Mouse (Mus musculus) right cerebral cortex, postnatal 36 days (tissue): ENCODE data around the gene Nkd2.
A peak's percentile ranks its signal among the peaks of the same experiment; 100 is the strongest.

Experiments
- DNase-seq, 2 experiments: peaks; one replicate each; pipeline ENCODE4 v3.0.0; 2022; ENCODE audit warnings: low spot score in 2 of 2, mixed read lengths in 1 of 2

Gene Nkd2

DNA sequence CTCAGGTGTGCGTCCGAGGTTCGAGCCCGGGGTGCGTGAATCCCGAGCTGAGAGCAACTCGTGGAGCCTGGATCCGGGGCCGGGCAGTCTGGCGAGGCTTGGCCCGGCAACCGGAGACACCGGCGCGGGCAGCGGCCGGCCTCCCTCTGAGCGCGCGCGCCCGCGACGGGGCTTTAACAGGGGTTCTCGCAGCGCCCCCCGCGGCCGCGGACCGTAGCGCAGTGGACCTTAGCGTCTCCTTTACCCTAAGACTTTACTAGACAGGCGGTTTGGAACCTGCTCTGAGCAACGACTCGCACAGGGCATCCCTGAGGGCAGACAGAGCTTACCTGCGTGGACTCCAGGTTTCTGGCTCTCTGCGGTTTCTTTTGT is at the start of gene Nkd2:
Gene Nkd2, minus strand, starts transcription at position 167 of the 372 bp plus-strand sequence.
- DNase-seq, result peak; percentile 41 to 51

DNA sequence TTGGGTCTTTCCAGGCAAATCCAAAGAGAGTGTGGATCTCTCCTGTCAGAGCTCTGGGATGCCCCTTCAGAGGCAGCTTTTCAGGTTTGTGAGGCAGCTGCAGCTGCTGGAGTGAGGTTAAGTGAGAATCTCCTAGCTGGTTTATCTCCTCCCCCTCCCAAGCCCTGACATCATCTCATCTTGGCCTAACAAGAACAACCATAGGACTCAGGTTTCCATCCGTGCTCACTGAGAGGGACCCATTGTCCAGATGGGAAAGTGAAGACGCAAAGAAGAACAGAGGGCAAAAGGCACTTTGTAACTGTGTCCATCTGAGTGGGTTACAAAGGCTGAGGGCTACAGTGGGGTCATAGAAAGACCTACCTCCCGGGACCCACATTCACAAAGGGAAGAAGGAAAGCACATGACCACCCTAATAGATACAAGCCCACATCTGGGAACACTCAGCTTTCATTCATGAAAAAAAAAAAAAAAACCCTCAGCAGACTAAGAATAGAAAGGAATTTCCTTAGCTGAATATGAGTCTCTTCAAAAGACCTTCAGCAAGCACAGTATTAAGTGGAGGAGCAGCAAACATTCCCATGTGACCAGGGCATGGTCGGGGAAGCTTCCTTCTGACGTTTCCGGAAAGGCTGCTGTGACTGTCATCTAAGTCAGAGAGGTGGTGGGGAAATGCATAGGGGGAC is 45.2 kb upstream of the Nkd2 start:
- DNase-seq, result no peak

DNA sequence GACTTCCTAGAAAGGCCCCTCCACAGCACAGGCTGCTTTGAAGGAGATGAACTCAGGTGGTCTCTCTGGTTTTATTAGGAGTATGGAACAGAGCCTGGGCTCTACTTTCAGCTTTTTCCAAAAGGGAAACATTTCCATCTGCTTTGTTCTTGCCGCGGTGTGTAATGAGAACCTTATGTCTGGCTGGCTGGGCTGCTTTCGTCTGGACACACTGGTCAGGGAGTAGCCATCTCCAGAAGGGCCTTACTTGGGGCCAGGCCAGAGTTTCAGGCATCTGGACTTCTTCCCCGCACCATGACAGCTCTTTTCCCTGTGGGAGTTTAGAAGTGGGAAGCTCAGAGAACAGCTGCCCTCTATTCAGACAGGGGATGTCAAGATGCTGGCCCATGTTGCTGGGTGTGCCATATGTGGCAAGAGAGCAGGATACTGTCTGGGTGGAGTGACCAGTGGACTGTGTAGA is 40.0 kb upstream of the Nkd2 start:
- no peak for DNase-seq

DNA sequence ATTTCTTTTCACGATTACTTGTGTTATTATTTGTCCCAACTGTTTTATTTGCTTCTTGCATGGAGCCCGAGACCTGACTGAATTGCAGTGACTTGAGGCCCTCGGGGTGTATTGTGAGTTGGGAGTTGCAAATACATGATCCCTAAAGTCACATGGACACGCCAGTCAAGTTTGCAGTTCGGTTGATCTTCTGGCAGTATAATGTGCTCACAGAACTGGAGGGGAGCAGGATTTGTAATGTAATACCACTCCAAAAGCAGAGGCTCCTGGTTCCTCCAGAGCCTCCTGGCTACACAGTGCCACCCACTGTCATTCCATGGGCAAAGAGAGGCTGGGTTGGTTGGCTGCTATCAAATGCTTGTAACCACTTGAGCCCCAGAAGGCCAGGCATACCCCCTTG is 39.2 kb upstream of the Nkd2 start:
- DNase-seq, result no peak

DNA sequence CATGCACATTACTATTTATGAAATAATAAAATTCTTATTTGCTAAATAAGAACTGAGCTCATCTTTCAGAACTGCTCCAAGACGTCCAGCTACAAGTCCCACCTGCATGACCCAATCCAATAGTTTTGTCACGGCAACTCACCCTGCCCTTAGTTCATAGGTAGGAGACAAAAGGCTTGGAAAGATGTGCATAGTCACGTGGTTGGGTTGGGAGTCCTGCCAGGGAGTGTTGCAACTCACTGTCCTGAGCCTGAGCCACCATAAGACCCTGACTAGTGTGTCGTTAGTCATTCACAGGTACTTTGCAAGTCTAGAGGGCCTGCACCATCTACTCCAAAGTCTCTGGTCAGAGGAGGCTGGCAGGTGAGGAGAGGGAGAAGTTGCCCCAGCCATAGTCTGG is 38.6 kb upstream of the Nkd2 start:
- no peak for DNase-seq

DNA sequence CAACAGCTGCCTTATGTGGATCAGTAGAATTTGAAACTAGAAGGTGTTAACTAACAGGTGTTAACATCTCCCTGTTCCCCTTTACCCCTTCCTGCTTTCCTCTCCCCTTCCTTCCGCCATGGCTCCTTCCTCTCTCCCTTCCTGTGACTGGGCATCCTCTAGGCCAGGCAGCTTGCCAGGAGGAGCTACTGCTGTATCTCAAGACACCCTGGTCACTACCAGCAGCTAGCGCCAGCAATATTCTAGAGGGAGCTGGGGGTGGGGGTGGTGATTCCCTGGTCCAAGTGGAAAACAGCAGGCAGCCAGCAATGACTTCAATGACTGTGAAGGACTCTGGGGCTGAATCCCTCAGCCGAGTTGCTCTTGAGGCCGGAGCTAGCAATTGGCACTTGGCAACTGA is 38.2 kb upstream of the Nkd2 start:
- DNase-seq, result no peak

DNA sequence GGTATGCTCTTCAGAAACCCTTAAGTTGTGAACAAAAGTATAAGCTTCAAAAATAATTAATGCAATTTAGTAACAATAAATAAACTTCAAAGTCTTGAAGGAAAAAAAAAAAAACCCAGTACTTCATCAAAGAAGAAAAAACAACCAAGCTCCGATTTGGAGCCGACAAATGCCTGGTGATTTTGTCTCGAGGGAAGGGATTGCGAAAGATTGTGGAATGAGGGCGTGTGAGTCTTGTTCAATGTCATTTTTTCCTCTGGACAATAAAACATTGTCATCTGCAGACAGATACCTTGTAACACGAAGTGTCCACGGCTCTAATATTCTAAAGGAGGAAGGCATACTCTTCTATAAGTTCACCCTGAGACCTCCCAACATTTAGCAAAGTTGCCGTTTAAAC is 33.9 kb upstream of the Nkd2 start:
- DNase-seq, result no peak

DNA sequence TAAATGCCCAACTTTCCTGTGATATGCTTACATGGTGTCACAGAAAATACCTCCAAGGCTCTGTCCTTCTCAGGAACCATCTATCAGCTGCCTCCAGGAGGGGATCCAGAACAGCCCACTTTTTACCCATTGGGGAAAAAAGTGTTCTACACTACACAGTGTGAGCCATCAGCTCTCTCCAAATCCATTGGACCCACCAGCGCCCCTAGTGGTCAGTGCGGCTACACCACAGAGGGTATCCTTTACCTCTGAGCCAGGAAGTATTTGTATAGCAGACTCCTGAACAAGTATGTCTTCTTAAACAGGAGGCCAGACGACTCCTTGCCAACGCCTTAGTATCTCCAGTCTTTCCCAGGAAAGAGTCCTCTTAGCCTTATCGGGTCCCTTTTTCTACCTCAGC is 32.4 kb upstream of the Nkd2 start:
- no peak for DNase-seq

DNA sequence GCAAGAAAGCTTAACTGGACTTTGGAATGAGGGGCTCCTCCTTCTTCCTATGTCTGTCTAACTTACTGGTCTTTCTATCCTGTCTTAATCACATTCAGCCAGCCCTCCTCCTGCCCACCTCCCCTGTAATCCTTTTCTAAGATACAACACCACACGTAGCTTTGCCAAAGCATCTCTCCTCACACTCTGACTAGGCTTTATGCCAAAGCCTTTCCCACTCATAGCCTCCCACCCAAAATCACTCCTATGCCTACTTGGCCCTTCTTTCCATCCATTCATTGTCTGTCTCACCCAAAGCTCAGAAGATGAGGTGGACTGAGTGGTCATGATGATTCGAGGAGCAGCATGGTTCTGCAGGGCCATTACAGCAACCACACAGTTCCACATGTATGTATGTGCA is 24.7 kb upstream of the Nkd2 start:
- peak; percentile 5 to 44 for DNase-seq

DNA sequence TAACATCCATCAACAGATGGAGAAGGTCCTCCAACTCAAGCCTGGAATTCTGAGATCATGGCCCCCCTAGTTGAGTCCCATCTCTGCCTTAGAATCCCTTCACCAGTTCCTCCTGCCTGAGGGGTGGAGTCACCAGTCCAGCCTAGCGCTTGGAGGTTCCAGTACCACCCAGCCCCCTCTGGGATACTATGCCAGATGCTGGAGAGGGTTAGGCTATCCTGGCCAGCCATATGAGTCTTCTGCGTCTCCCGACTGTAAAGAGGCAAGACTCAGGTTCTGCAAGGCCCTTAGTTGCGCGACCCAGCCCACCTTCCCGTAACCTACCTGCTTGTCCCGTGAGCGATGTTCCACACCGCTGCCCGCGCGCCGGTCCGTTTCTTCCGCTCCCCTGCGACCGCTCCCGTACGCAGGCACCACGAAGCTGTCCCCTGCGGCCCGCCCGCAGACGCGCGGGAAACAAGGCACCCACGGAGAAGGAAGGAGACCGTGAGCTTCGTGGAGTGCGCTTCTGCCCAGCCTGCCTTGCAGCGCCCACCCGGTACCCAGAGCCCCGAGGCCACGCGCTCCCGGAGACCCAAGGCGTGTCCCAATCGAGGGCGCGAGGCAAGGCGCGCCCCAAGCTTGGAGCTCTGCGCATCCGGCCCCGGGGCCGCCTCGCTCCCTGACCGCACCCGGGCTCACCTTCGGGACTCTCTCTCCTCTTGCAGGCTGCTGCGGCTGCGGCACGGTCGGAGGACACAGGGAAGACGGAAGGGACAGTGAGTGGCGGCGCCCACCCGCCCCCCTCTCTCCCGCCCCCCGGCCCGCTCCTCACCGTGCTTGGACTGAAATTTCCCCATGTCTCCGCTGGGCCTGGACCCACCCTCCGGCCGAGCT is 604 bp downstream of the Nkd2 start:
- DNase-seq, result no peak

DNA sequence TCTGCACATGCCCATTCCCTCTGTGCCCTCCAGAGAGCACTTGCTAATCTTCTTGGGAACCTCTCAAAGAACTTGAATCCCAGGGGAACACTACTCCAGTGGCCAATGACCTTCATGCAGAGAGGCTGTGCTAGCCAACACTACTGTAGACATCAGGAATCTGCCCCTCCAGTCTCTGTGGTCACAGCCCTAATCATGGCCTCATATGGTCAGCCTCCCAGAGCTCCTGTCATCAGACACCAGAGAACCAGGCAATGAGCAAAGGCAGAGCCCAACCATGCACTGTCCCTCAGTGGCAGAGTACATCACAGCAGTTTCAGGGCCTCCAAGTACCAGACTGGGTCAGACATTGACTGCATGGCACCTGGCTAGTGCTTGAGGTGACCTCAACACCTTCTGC is 4.7 kb downstream of the Nkd2 start:
- no peak for DNase-seq

DNA sequence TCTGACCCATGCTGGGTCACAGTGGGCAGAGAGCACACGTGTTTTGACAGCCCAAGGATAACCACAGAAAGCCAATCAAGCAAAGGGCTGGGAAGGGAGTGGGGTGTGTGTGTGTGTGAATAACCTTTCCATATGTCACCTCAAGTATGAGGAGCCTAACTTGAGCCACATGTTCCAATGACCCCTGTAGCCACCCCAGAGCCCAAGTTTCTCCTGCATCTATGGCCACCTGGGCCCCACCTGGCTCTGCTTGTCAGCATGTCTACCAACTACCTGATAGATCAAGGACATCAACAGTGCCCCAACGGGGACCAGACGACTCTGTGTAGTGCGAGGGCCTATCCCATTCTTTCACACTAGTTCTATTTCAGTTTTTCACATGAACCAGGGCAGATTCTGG is 7.7 kb downstream of the Nkd2 start:
- no peak for DNase-seq

DNA sequence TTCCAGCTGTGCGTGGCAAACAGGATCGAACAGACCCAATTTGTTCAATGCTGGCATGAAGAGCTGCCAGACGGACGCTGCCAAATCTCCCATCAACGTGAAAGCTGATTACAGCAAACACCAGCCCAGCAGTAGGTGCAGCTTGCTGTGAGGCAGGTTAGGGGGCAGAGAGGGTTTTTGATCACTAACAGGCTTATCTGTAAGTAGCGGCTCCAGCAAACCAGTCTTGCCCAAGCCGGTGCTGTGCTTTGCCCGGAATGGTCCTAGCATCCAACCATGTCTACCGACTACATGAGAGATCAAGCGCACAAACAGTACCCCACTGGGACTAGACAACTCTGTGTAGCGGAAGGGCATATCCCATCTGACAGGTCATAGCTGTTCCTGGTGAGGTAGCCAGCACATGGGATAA is 8.3 kb downstream of the Nkd2 start:
- DNase-seq, result no peak

DNA sequence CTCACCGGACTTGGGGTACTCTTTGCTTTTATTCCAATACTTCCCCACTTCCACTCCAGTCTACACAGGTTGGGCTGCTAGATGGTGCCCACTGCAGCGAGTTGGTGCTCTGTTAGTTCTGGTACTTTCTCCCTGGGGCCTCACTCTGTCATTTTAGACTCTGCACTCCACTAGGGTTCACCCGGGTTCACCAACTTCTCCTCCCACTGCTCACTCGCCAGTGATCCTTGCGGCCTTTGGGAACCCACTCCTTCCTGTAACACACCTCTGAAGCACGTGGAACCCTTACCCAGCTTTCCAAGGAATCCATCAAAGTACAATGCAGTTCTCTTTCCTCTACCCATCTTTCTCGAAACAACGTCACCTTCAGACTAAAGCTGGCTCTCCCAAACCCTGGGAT is 9.7 kb downstream of the Nkd2 start:
- no peak for DNase-seq

DNA sequence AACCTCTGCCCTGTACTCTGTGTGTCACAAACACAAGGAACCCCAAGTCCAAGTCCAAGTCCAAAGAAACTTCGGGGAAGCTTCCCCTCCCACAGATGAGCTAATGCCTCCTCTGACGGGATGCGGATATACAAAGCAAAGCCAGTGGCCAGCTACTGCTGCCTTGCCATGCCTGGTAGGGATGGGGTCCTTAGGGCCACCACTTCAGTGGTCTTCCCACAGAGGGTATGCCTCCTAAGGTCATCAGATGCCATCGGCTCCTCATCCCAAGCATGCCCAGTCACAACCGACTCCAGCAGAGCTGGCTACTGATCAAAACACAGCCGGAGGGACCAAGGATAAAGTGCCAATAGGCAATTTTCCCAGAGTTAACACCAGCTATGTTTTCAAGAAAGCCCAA is 10.9 kb downstream of the Nkd2 start:
- DNase-seq, result no peak

DNA sequence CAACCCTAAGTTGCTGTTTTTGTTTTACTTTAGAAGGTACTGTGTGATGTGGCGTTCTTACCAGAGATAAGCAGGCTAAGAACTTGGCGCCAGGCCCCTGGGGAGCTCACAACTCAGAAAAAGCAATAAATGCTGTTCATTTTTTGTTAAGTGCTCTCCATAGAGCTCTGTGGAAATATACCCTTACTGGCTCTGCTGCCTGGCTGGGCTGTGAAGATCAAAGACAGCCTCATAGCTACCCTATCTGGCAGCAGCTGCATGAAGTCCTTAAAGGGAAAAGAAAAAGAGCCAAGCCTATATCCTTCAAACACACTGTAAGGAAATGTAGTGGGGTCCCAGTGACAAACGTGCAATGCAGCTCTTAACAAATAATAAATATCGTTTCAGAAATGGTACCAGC is 11.6 kb downstream of the Nkd2 start:
- DNase-seq, result no peak

DNA sequence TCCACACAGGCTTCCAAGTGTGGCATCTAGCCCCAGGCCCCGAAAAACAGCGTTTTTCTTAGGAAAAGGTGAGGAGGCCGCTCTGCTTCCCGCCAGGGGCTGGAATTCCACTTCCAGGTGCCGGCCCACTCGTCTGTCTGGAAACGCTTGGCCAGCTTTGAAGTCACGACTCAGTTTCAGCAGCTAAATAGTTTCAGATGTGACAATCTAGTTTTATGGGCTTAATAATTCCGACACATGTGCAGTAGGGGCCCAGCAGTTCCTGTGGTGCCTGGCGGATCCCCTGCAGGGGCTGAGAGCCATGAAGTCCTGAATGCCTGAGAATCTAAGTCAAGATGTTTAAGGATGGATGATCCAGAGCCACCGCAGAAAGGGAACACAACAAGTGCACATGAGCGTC is 13.6 kb downstream of the Nkd2 start:
- DNase-seq, result no peak

DNA sequence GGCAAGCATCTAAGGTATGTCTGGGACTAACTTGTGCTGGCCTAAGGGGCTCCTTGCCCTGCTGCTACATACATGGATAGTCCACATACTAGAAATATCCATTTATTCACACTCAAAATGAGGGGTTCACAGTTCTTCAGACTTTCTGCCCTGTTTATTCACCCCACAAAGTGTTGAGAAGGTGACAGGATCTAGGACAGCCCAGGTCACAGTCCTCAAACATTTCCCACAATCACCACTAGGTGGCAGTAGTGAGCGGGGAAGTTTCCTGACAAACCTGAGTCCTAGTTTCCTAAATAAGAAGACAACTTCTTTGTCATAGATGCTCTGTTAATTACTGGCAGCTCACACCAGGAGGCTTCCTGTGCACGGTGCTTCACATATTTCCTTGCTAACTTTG is 15.9 kb downstream of the Nkd2 start:
- DNase-seq, result peak in 1 of 2 experiments; percentile 11

DNA sequence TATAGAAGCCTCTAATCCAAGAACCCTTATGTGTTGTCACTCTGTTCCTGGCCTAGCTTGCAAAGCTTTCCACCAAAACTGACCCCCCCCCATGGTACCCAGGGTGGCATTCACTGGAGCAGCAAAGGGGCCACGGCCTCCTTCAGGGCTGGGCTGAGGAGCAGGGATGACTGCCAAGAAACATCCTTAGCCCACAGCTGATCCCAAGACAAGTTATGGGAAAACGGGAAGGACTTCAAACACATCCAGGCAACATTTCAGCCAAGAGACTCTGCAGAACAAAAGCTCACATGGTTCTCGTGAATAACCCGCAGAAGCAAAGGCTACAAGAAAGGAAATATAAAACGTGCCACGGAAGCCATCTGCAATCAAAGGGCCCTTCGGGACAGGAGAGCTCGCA is 20.2 kb downstream of the Nkd2 start:
- DNase-seq, result no peak

DNA sequence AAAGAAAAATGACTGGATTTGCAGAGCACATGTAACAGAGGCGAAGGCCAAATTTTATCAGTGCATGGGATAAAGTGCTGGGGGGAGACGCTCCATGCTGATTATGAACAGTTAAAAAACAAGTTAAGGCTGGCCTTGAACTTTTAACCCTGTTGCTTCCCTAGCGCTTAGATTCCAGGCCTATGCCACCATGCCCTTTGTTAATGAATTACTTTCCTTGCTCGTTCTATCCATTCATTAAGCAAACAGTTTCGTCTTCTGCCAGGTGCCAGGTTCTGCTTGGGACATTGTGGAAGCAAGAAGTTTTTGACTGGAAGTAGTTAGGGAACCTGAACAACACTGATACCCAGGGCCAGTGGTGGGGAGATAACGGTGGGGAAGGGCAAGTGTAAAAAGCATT is 23.7 kb downstream of the Nkd2 start:
- no peak for DNase-seq

DNA sequence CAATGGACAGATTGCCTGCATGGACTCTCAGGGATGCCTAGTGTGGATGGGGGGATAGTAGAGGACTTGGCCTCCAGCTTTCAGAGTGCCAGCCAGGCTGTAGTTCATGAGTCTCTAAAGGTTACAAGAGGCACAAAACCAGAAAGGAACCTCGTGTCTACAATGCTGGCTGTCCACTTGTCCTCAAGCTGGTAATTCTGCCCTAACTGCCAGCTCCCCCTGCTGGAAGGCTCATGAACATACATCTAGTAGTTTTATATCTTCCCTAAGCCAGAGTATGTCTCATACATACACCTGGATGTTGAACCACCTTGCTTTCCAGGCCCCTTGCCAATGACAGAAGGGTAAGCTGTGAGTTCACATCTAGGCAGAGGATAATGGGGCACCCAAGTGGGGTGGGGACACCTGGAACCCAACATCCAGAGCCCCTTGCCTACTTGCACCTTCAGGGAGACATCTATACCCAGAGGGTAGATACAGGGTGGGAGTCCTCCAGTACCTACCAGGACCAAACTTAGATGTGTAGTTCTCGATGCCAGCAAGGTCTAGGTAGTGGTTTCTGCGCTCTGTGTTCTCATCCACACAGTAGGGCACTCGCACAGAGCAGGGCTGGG is 25.1 kb downstream of the Nkd2 start:
- DNase-seq, result peak in 1 of 2 experiments; percentile 21

DNA sequence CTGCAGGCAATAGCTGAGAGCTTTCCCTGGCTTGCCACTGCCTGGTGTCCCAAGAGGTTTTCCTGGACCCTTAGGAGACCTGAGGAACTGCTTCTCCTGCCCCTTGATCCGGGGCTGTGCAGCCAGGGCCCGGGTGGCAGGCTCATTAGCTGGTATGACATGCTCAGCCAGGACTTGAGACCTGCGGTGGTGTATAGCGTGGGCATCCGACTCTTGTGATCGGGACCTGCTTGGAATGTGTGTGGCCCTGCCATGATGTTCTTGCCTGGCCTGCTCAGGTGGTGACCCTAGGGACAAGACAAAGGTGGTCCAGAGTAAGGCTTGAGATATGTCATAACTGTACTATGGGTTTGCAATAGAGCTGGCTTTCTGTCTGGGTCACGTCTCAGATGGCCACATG is 26.2 kb downstream of the Nkd2 start:
- no peak for DNase-seq

DNA sequence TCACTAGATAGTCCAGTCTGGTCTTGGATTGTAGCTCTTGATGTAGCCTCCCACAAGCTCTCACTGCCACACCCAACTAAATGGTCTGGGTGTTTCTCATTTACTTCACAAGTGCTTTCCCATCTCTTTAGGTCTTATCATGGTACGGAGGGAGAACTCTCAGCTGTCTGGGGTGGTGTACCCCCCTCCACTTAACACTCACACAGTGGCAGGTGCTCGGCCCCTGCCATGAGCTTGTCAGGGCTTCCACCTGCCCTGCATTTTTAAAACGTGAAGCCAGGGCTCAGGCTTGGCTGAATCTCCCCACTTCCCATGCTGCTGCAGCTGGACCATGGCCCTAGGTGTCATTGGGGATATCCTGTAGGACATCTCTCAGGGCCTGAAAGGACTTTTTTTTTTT is 28.5 kb downstream of the Nkd2 start:
- DNase-seq, result no peak
